Mouse (Mus musculus) ES-Bruce4 (cell line): ENCODE results near the gene Lpcat2. TPM values are rescaled to one million over a fixed set of nuclear protein-coding genes. Genes with fewer than 3 reads are reported as not detected.

Source experiments
- H3K27ac ChIP-seq: 2 replicates; pipeline ENCODE4 v1.5.1; 2012; ENCODE audit warnings: low read length, inconsistent platforms; ENCODE audit not compliant: insufficient read depth
- H3K27me3 ChIP-seq: 2 replicates; pipeline ENCODE4 v1.6.1; 2012; ENCODE audit warnings: mild to moderate bottlenecking, low read length, inconsistent platforms; ENCODE audit not compliant: control insufficient read depth, poor library complexity, insufficient read depth, severe bottlenecking
- H3K36me3 ChIP-seq: 2 replicates; pipeline ENCODE4 v1.6.1; 2012; ENCODE audit warnings: inconsistent platforms, mild to moderate bottlenecking, low read length, moderate library complexity; ENCODE audit not compliant: control insufficient read depth, poor library complexity, insufficient read depth, severe bottlenecking
- H3K4me1 ChIP-seq: one replicate; pipeline ENCODE4 v1.8.1; 2011; ENCODE audit warnings: low read length; ENCODE audit not compliant: control insufficient read depth, insufficient read depth
- H3K4me3 ChIP-seq: 2 replicates; pipeline ENCODE4 v1.5.1; 2011; ENCODE audit warnings: low read depth, mild to moderate bottlenecking, low read length
- H3K9ac ChIP-seq: 2 replicates; pipeline ENCODE4 v1.6.1; 2012; ENCODE audit warnings: low read depth, mild to moderate bottlenecking, inconsistent platforms; ENCODE audit not compliant: poor library complexity, severe bottlenecking
- H3K9me3 ChIP-seq: replicated peaks from 2 replicates; pipeline ENCODE4 v1.6.1; 2012; ENCODE audit warnings: mild to moderate bottlenecking, low read length, inconsistent platforms; ENCODE audit not compliant: control insufficient read depth, poor library complexity, insufficient read depth, severe bottlenecking
- CTCF ChIP-seq: IDR thresholded peaks from one replicate; pipeline ENCODE4 v1.8.1; 2011; ENCODE audit warnings: low read depth, low read length
- EP300 ChIP-seq: IDR thresholded peaks from 2 replicates; pipeline ENCODE4 v1.6.1; 2011; ENCODE audit warnings: low read depth, low read length; ENCODE audit not compliant: insufficient read depth
- POLR2A ChIP-seq: IDR thresholded peaks from one replicate; pipeline ENCODE4 v1.8.1; 2011; ENCODE audit warnings: low read length; ENCODE audit not compliant: insufficient read depth
- polyA plus RNA-seq: library from polyadenylated mRNA; stranded (reverse); fragments of >200 nt; gene quantifications from 2 replicates; pipeline ENCODE4 v1.2.4, GENCODE M21; 2011; ENCODE audit warnings: low read depth; ENCODE audit not compliant: missing spikeins, insufficient read depth, insufficient read length

Lpcat2 gene
- polyA plus RNA-seq, 1 experiment = 6.2 TPM

DNA sequence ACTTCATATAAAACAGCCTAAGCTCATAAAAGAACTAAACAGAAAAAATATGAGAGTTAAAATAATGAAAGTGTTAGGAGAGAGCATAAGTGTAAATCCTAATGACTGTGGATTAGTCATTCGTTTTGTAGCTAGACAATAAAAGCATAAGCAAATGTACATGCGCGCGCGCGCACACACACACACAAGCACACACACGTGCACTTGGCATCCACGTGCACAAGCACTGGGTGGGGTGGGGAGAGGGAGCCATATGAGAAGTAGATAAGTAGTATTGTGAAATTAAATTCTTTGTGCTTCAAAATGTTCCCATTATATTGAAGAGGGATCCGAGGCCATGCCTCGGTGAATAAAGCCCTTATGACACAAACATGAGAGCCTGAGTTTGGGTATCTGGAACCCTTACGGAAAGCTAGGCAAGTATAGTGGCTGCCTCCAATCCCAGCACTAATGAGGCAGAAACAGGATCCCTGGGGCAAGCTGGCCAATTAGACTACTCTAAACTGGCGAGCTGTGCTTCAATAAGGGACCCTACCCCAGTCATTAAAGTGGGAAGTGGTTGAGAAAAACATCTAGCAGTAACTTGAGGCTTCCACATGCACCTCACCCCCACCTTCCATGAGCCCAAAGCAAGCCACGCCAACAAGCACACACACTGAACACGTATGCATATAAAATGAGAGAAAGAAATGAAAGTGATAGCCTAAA, 3.5 kb downstream of the Lpcat2 start:
- H3K9ac ChIP-seq = no peak overlapping the region
- no peak overlapping the region for H3K27ac ChIP-seq
- H3K4me1 ChIP-seq = no peaks in the 10 kb centered on the region
- TF ChIP-seq EP300 = no peak
- no peak for TF ChIP-seq CTCF
- no peak for TF ChIP-seq POLR2A
- no peak overlapping the region for H3K4me3 ChIP-seq
- no peaks in the 10 kb centered on the region for H3K36me3 ChIP-seq
- H3K27me3 ChIP-seq = peaks cover 4% of the 10 kb centered on the region; the same call in 1 of the 2 replicates
- H3K9me3 ChIP-seq = 0 out of 2 replicates have a peak, but pooled peaks cover 2% of the 10 kb centered on the region

DNA sequence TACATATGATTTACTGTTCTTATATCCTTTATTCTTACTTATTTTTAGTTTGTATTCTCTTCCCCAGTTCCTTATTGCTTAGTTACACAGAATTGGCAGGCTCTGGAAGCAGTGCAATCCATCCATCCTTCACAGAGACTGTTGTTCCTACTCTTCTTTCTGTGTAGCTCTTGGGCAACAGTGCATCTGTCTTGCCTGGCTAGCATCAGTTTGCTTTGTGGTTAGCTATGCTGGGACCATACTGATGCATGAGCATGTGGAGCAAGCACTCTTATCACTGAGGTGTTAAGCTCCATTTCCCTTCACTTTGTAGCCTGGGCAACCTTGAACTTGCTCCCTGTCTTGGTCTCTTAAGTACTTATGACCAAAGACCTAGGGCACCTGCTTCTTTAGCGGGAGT, 6.8 kb downstream of the Lpcat2 start:
- H3K27me3 ChIP-seq = no peaks in the 10 kb centered on the region
- H3K4me1 ChIP-seq = no peaks in the 10 kb centered on the region
- no peaks in the 10 kb centered on the region for H3K36me3 ChIP-seq
- no peak overlapping the region for H3K4me3 ChIP-seq
- peaks cover 2% of the 10 kb centered on the region; the same call in 1 of the 2 replicates for H3K9me3 ChIP-seq
- no peak overlapping the region for H3K27ac ChIP-seq
- TF ChIP-seq CTCF (no peak), EP300 (no peak), POLR2A (no peak)
- no peak overlapping the region for H3K9ac ChIP-seq

DNA sequence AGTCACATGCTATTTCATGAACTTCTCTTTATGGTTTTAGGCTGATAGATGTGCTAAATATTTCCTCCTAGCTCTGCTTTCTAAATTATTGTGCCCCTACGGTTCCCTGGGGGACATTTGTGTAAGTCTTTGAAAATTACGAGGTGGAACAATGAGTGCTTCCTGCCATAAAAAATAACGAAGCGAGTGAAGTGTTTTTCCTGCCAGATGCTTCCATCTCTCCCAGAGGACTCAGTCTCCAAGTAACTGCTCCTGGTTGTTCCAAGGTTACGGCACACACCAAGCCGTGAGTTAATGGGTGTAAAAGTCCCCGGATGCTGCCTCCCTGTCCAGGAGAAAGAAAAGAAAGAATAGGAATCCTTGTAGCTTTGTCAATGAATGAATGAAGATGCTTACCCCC, 15.1 kb downstream of the Lpcat2 start:
- H3K27ac ChIP-seq = no peak overlapping the region

DNA sequence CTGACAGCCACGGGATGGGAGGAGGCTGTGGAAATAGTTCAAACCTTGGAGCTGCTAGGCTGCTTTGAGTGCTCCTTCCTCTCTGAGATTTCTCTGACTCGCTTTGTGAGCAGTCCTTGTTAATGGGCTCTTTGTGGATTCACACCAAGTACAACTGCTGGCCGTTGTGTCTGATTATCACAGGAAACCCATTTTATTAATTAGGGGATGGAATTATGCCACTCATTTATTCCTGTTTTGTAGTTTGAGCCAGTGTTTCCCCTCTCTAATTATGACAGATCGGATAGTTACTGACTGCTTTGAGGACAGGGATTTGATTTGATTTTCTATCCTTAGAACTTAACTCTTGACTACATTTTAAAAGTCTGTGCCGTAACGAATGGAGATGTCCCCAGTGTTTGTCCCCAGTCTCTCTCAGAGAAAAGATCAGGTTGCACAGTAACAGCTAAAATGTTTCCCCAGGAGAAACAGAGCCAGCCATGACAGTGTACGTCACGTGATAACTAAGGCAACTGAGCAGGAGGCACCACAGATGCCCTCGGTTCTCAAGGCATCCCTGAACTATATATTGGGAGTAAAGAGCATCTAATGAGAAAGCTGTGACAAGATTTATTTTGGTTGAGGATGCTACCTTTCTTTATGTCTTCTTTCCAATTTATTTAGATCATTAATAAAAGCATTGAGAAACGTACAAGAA, 17.1 kb downstream of the Lpcat2 start:
- H3K9me3 ChIP-seq = no peaks in the 10 kb centered on the region
- TF ChIP-seq CTCF = no peak
- no peaks in the 10 kb centered on the region for H3K4me1 ChIP-seq
- no peaks in the 10 kb centered on the region for H3K27me3 ChIP-seq
- H3K36me3 ChIP-seq = no peaks in the 10 kb centered on the region
- H3K27ac ChIP-seq = no peak overlapping the region
- H3K4me3 ChIP-seq = no peak overlapping the region
- no peak overlapping the region for H3K9ac ChIP-seq

More for the DNA sequence above, 15.1 kb downstream of the Lpcat2 start:
- Histone ChIP-seq H3K4me3 (no peak overlapping the region), H3K9me3 (no peaks in the 10 kb centered on the region), H3K9ac (no peak overlapping the region), H3K27me3 (no peaks in the 10 kb centered on the region), H3K4me1 (no peaks in the 10 kb centered on the region), H3K36me3 (no peaks in the 10 kb centered on the region)
- no peak for TF ChIP-seq POLR2A
- no peak for TF ChIP-seq CTCF
- no peak for TF ChIP-seq EP300

DNA sequence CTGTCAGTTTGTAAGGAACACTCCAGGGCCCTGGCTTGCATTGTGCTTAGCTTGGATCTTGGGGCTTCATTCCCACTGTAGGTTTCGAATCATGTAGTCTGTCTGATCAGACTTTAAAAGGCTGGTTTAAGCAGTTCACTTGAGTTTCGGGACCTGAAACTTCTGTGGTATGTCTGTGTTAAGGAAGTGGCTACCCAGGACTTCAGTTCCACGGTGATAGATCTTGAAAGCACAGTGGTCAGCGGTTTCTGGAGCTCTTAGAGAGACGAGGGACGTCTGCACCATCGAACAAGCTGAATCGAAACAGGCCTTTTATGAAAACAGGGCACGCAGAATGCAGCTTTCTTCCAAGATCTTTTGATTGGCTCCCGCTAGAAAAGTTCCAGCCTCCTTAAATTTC, 20.7 kb downstream of the Lpcat2 start:
- Histone ChIP-seq H3K9ac (no peak overlapping the region), H3K4me1 (no peaks in the 10 kb centered on the region), H3K27me3 (no peaks in the 10 kb centered on the region), H3K27ac (no peak overlapping the region), H3K9me3 (no peaks in the 10 kb centered on the region), H3K36me3 (no peaks in the 10 kb centered on the region), H3K4me3 (no peak overlapping the region)
- TF ChIP-seq CTCF (no peak), EP300 (no peak), POLR2A (no peak)

DNA sequence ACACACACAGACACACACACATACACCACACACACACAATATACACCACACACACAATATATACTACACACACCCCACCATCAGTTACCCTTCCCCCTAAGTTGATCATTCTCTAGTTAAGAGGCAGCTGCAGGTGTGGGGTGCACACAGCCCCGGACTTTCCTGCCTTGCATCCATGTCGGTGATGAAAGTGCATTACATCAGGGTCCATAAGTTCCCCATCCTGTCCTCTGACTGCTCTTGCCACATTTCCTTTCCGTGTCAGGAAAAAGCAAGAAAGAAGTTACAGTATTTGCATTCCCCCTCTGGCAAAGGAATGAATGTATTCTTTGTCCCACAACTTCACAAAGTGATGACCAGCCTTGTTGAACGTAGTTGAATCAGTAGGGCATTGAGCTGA, 26.1 kb downstream of the Lpcat2 start:
- H3K36me3 ChIP-seq = no peaks in the 10 kb centered on the region
- no peak overlapping the region for H3K27ac ChIP-seq
- no peak overlapping the region for H3K9ac ChIP-seq
- no peak overlapping the region for H3K4me3 ChIP-seq
- no peak for TF ChIP-seq CTCF
- TF ChIP-seq POLR2A = no peak
- TF ChIP-seq EP300 = no peak
- H3K27me3 ChIP-seq = no peaks in the 10 kb centered on the region
- no peaks in the 10 kb centered on the region for H3K4me1 ChIP-seq
- H3K9me3 ChIP-seq = no peaks in the 10 kb centered on the region
